Mouse (Mus musculus) heart, postnatal 0 days (tissue): Measurements from ENCODE around the gene Catsperd. TPM values are rescaled to one million over a fixed set of nuclear protein-coding genes. Genes with fewer than 3 reads are reported as not detected.

Experiments used
- ATAC-seq: fragments of 200-750 bp; cut with Nextera tagmentation; 2 replicates; pipeline ENCODE4 v1.8.0; 2017; ENCODE audit warnings: low read depth, moderate number of reproducible peaks, moderate library complexity; ENCODE audit not compliant: insufficient read depth
- DNase-seq: peaks from one replicate; pipeline ENCODE4 v3.0.0-alpha.2; 2016; ENCODE audit warnings: low spot score
- H3K27ac ChIP-seq: fragments of 300-500 bp; sonication (generic); 2 replicates; pipeline ENCODE4 v1.5.1; 2014; ENCODE audit warnings: low read depth, mild to moderate bottlenecking
- H3K27me3 ChIP-seq: fragments of 300-500 bp; sonication (generic); 2 replicates; pipeline ENCODE4 v1.6.1; 2014; ENCODE audit warnings: low read length, mixed read lengths; ENCODE audit not compliant: control insufficient read depth, insufficient read depth
- H3K36me3 ChIP-seq: fragments of 300-500 bp; sonication (generic); replicated peaks from 2 replicates; pipeline ENCODE4 v1.6.1; 2014; ENCODE audit warnings: low read length, mixed read lengths; ENCODE audit not compliant: control insufficient read depth, insufficient read depth
- H3K4me1 ChIP-seq: fragments of 300-500 bp; sonication (generic); 2 replicates; pipeline ENCODE4 v1.6.1; 2014; ENCODE audit warnings: antibody characterized with exemption; ENCODE audit not compliant: control insufficient read depth, insufficient read depth
- H3K4me2 ChIP-seq: fragments of 300-500 bp; sonication (generic); 2 replicates; pipeline ENCODE4 v1.6.1; 2014; ENCODE audit warnings: low read depth, mild to moderate bottlenecking, low read length, moderate library complexity
- H3K4me3 ChIP-seq: fragments of 300-500 bp; sonication (generic); 2 replicates; pipeline ENCODE4 v1.5.1; 2014; ENCODE audit warnings: low read depth, low read length
- H3K9ac ChIP-seq: fragments of 300-500 bp; sonication (generic); replicated peaks from 2 replicates; pipeline ENCODE4 v1.6.1; 2014; ENCODE audit warnings: low read depth, low read length, mixed read lengths
- H3K9me3 ChIP-seq: fragments of 300-500 bp; sonication (generic); replicated peaks from 2 replicates; pipeline ENCODE4 v1.6.1; 2016; ENCODE audit warnings: low read length; ENCODE audit not compliant: control insufficient read depth
- CTCF ChIP-seq: IDR thresholded peaks from 2 replicates; pipeline ENCODE4 v1.5.1; 2016; ENCODE audit warnings: antibody characterized with exemption, control low read depth, low read depth
- EP300 ChIP-seq: IDR thresholded peaks from 2 replicates; pipeline ENCODE4 v1.6.1; 2016; ENCODE audit warnings: antibody characterized with exemption, low read depth
- WGBS: fragments of 180-500 bp; shearing (Covaris S2); extraction: QIAGEN DNeasy Blood & Tissue Kit; methylation state at CpG from one replicate; pipeline ENCODE4 v1.1.7; 2014; 5-methylcytosine and 5-hydroxymethylcytosine counted together
- polyA plus RNA-seq: library from polyadenylated mRNA; unstranded; fragments of >200 nt; fragmentation: Nextera tagmentation; extraction: Ambion mirVana; gene quantifications from 2 replicates; pipeline ENCODE4 v1.2.1, GENCODE M21; 2015
- total RNA-seq: library from RNA; depleted of rRNA; stranded (reverse); fragments of >200 nt; gene quantifications from 2 replicates; pipeline ENCODE4 v1.2.3, GENCODE M21; 2014; ENCODE audit warnings: low replicate concordance

Gene Catsperd
- total and polyA plus RNA-seq, 2 experiments from 2014 or later = 0.20 TPM; not detected in 1

- H3K4me3 ChIP-seq = no peak overlapping the region
- H3K4me2 ChIP-seq = no peak overlapping the region
- whole genome bisulfite sequencing = 74% methylated on average over 8 of the region's 8 CpGs
- H3K9ac ChIP-seq = no peak overlapping the region
- H3K4me1 ChIP-seq = peaks cover 8% of the 10 kb centered on the region
- H3K27me3 ChIP-seq = no peaks in the 10 kb centered on the region
- H3K9me3 ChIP-seq = no peaks in the 10 kb centered on the region
- no peak for DNase-seq
- ATAC-seq = no peak
- H3K36me3 ChIP-seq = no peaks in the 10 kb centered on the region
- H3K27ac ChIP-seq = no peak overlapping the region
- TF ChIP-seq EP300 = no peak
- no peak for TF ChIP-seq CTCF
These were observed 41.8 kb downstream of the Catsperd start for GRCm38 (mm10) chr17:56669766-56670165.

- WGBS = under 1% methylated on average over 48 of the region's 66 CpGs
- ATAC-seq (peak; percentile 96), DNase-seq (peak; percentile 99)
- Histone ChIP-seq H3K4me3 (peak within 1 kb of the TSS; percentile 77), H3K27ac (peak within 1 kb of the TSS; percentile 88), H3K4me2 (peak within 1 kb of the TSS; percentile 91), H3K36me3 (peaks cover 13% of the 10 kb centered on the region; the same call in 1 of the 2 replicates), H3K27me3 (no peaks in the 10 kb centered on the region), H3K9ac (peak within 1 kb of the TSS; percentile 94), H3K9me3 (no peaks in the 10 kb centered on the region), H3K4me1 (peaks cover 10% of the 10 kb centered on the region)
- TF ChIP-seq CTCF = no peak
- no peak for TF ChIP-seq EP300
These were observed 45.2 kb downstream of the Catsperd start, which contains the start of gene Ranbp3 for GRCm38 (mm10) chr17:56672941-56673646. Ranbp3 (plus strand) TSS chr17:56673294.

DNA sequence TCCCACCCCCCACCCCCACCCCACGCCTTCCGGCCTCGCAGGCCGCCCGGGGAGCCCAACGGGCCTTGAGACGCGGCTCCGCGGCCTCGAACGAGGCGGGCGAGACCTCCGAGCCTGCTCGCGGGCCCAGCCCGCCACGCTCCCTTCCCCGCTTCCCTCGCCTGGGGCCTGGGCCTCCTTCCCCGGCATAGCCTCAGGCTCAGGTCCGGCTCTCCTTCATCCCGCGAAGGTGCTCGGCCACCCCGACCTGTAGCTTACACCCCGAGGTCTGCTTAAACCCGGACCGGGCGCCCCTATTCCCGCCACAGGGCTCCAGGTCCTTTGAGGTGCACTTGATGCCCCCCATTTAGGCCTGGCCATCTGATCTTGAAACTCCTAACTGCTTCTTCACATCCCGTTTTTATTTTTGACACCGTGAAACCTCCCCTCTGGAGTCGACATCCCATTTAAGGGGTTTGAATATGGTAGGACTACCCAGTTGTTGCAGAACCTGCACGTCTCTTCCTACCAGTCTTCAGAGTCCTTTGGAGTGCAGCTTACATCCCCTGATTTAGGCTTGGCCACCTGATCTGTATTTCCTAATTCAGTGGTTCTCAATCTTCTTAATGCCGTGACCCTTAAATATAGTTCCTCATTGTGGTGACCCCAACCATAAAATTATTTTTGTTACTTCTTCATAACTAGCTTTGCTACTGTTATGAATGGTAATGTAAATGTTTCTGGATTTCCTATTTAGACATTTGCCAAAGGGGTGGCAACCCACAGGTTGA lies 45.9 kb downstream of the Catsperd start:
- ATAC-seq (no peak; the same call in 1 of the 2 replicates), DNase-seq (no peak)
- no peaks in the 10 kb centered on the region for H3K27me3 ChIP-seq
- H3K4me2 ChIP-seq = peak overlapping the region; percentile 91
- TF ChIP-seq EP300 (no peak), CTCF (no peak)
- H3K9me3 ChIP-seq = no peaks in the 10 kb centered on the region
- H3K36me3 ChIP-seq = peaks cover 13% of the 10 kb centered on the region; the same call in 1 of the 2 replicates
- peaks cover 10% of the 10 kb centered on the region for H3K4me1 ChIP-seq
- H3K27ac ChIP-seq = peak overlapping the region; percentile 84
- under 1% methylated on average over 33 of the region's 37 CpGs for WGBS
- peak overlapping the region; percentile 77 for H3K4me3 ChIP-seq
- H3K9ac ChIP-seq = peak overlapping the region; percentile 94

- H3K27me3 ChIP-seq = no peaks in the 10 kb centered on the region
- H3K4me1 ChIP-seq = 0 out of 2 replicates have a peak, but pooled peaks cover 5% of the 10 kb centered on the region
- H3K9ac ChIP-seq = no peak overlapping the region
- H3K4me2 ChIP-seq = no peak overlapping the region
- no peak for ATAC-seq
- H3K27ac ChIP-seq = no peak overlapping the region
- no peak overlapping the region for H3K4me3 ChIP-seq
- H3K9me3 ChIP-seq = no peaks in the 10 kb centered on the region
- no peak for DNase-seq
- 65% methylated on average over 4 of the region's 4 CpGs for WGBS
- TF ChIP-seq EP300 (no peak), CTCF (no peak)
- H3K36me3 ChIP-seq = peaks cover 33% of the 10 kb centered on the region
These were observed 53.8 kb downstream of the Catsperd start for GRCm38 (mm10) chr17:56681791-56682190.

- ATAC-seq (no peak), DNase-seq (no peak)
- Histone ChIP-seq H3K9me3 (no peaks in the 10 kb centered on the region), H3K27me3 (no peaks in the 10 kb centered on the region), H3K4me2 (no peak overlapping the region), H3K36me3 (peaks cover 34% of the 10 kb centered on the region), H3K27ac (no peak overlapping the region), H3K4me3 (no peak overlapping the region), H3K9ac (no peak overlapping the region), H3K4me1 (0 out of 2 replicates have a peak, but pooled peaks cover 5% of the 10 kb centered on the region)
- 23% methylated on average over 3 of the region's 3 CpGs for WGBS
- no peak for TF ChIP-seq CTCF
- TF ChIP-seq EP300 = no peak
These were observed 54.9 kb downstream of the Catsperd start for GRCm38 (mm10) chr17:56682880-56683279.
